Mouse (Mus musculus): ENCODE data around the gene Slc2a1.

DNA sequence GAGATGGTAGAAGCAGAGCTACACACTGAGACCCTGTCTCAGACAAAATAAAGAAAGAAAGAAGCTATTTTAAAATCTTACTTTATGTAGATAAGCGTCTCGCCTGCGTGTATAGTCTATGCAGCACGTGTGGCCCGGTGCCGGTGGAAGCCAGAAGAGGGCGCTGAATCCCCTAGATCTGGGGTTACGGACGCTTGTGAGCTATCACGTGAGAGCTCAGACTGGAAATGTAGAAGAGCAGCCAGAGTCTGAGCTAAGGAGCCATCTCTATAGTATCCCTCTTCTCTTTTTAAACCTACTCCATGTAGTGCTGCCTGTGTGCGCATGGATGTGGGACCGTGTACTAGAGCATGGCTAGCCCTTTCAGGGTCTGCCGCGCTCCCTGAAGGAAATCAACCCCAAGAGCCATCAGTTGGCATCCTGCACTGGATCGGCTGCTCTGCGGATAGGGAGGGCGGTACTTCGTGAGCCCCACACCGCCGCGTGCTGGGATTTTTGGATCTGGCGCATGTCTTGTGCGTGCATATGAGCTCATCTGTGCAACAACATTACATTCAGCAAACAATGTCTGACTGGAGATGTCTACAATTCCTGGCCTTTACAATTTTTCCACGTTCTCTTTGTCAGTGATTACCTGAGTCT is 33.8 kb downstream of the Slc2a1 start:
- TF ChIP-seq CTCF (IDR thresholded peaks at IDR 0.05; ENCODE audit: borderline replicate concordance, insufficient read depth, low read depth, low read length) (peak; percentile 43; the same call in 1 of the 2 replicates), POLR2A (IDR thresholded peaks at IDR 0.05; ENCODE audit: borderline replicate concordance, insufficient read depth, low read length) (no peak)
